Mouse (Mus musculus) liver, embryonic 15.5 days (tissue): Measurements from ENCODE around the gene Fam219a. TPM values are rescaled to one million over a fixed set of nuclear protein-coding genes. Genes with fewer than 3 reads are reported as not detected.

ENCODE experiments used
- ATAC-seq: fragments of 200-750 bp; cut with Nextera tagmentation; 2 replicates; pipeline ENCODE4 v1.8.0; 2017; ENCODE audit warnings: moderate number of reproducible peaks, mild to moderate bottlenecking, moderate library complexity; ENCODE audit not compliant: insufficient read depth
- H3K27ac ChIP-seq: fragments of 300-500 bp; sonication (generic); replicated peaks from 2 replicates; pipeline ENCODE4 v1.5.1; 2015; ENCODE audit warnings: mild to moderate bottlenecking, inconsistent platforms
- H3K27me3 ChIP-seq: fragments of 300-500 bp; sonication (generic); 2 replicates; pipeline ENCODE4 v1.6.1; 2015; ENCODE audit warnings: mild to moderate bottlenecking, inconsistent platforms
- H3K36me3 ChIP-seq: fragments of 300-500 bp; sonication (generic); replicated peaks from 2 replicates; pipeline ENCODE4 v1.6.1; 2015; ENCODE audit warnings: moderate library complexity, mild to moderate bottlenecking, inconsistent platforms
- H3K4me1 ChIP-seq: fragments of 300-500 bp; sonication (generic); replicated peaks from 2 replicates; pipeline ENCODE4 v1.6.1; 2015; ENCODE audit warnings: inconsistent platforms
- H3K4me2 ChIP-seq: fragments of 300-500 bp; sonication (generic); 2 replicates; pipeline ENCODE4 v1.6.1; 2015; ENCODE audit warnings: moderate library complexity, mild to moderate bottlenecking, inconsistent platforms
- H3K4me3 ChIP-seq: fragments of 300-500 bp; sonication (generic); replicated peaks from 2 replicates; pipeline ENCODE4 v1.5.1; 2015; ENCODE audit warnings: mild to moderate bottlenecking, inconsistent platforms
- H3K9ac ChIP-seq: fragments of 300-500 bp; sonication (generic); 2 replicates; pipeline ENCODE4 v1.6.1; 2015; ENCODE audit warnings: moderate library complexity, mild to moderate bottlenecking, inconsistent platforms
- H3K9me3 ChIP-seq: fragments of 300-500 bp; sonication (generic); replicated peaks from 2 replicates; pipeline ENCODE4 v1.6.1; 2016; ENCODE audit warnings: inconsistent platforms
- WGBS: fragments of 180-500 bp; shearing (Covaris S2); methylation state at CpG from one replicate; pipeline ENCODE4 v1.1.7; 2015; ENCODE audit warnings: mixed read lengths; ENCODE audit not compliant: insufficient replicate concordance; 5-methylcytosine and 5-hydroxymethylcytosine counted together
- polyA plus RNA-seq: library from polyadenylated mRNA; unstranded; fragments of >200 nt; fragmentation: Nextera tagmentation; extraction: Ambion mirVana; gene quantifications from 2 replicates; pipeline ENCODE4 v1.2.1, GENCODE M21; 2015

Gene Fam219a
- polyA plus RNA-seq, 1 experiment from 2014 or later: 0.48 TPM

- no peak overlapping the region for H3K27ac ChIP-seq
Measured at GRCm38 (mm10) chr4:41575914-41576313, 6.6 kb upstream of the Fam219a start.

GRCm38 (mm10) chr4:41573492-41573891, 4.2 kb upstream of the Fam219a start:
- no peak overlapping the region for H3K4me2 ChIP-seq
- WGBS: 64% methylated on average over 4 of the region's 4 CpGs
- H3K4me1 ChIP-seq: peaks cover 14% of the 10 kb centered on the region
- no peak overlapping the region for H3K27ac ChIP-seq
- H3K9me3 ChIP-seq: no peaks in the 10 kb centered on the region
- H3K4me3 ChIP-seq: no peak overlapping the region
- no peak overlapping the region for H3K9ac ChIP-seq
- no peaks in the 10 kb centered on the region for H3K36me3 ChIP-seq
- no peak for ATAC-seq
- H3K27me3 ChIP-seq: peaks cover 31% of the 10 kb centered on the region

More at GRCm38 (mm10) chr4:41575914-41576313, 6.6 kb upstream of the Fam219a start:
- Histone ChIP-seq H3K4me2 (no peak overlapping the region), H3K4me3 (no peak overlapping the region), H3K36me3 (no peaks in the 10 kb centered on the region), H3K27me3 (peaks cover 16% of the 10 kb centered on the region), H3K4me1 (no peaks in the 10 kb centered on the region), H3K9me3 (no peaks in the 10 kb centered on the region), H3K9ac (no peak overlapping the region)
- ATAC-seq: no peak
- 52% methylated on average over 6 of the region's 6 CpGs for WGBS

DNA sequence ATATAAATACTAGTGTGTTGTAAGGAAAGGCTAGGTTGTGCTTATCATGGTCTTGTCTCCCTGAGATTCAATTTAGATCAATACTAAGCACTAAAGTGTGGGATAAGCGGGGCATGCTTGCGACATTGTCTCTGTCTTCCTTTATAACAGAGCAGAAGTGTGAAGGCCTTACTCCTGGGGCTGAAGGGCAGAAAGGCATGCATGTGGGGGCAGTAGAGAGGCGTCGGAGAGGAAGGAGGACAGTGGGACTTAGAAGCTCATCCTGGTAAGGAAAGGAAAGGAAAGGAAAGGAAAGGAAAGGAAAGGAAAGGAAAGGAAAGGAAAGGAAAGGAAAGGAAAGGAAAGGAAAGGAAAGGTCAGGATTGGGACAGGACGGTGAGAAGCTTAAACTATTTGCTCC, 2.2 kb upstream of the Fam219a start:
- Histone ChIP-seq H3K4me1 (peaks cover 19% of the 10 kb centered on the region), H3K27ac (no peak overlapping the region), H3K36me3 (no peaks in the 10 kb centered on the region), H3K27me3 (peaks cover 50% of the 10 kb centered on the region), H3K9ac (no peak overlapping the region), H3K4me3 (no peak overlapping the region), H3K4me2 (no peak overlapping the region), H3K9me3 (no peaks in the 10 kb centered on the region)
- 23% methylated on average over 5 of the region's 5 CpGs for WGBS
- ATAC-seq: no peak

DNA sequence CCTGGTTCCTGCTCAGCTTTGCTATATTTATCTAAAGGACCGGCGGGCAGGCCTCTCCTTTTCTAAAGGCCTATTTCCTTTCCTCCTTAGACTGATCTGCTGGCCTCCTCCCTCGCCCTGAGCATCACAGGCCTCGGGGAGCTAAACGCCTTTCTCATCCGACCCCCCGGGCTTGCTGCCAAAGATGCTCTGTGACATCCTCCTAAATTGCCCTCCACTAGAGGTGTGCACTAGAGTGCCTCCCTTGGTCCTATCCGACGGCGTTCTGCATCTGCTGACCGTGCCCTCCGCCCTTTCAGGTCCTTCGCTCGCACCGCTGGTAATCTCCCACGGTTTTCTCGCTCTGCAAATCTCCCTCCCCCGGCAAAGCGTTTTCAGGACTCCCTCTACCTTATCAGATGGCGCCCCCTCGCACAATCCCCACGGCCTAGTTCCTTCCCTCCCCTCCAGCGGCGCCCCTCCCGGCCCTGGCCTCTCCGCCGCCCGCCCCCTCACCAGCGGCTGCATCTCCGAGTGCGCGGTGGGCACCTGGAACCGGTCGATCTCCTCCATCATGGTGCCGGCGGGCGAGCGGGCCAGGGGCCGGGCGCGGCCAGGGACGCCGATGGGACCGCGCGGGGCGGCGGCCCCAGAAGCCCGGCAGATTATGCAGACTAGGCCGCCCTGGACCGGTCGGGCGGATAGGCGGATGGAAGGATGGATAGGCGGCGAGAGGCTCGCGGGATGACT, 492 bp downstream of the Fam219a start:
- peaks cover 19% of the 10 kb centered on the region for H3K4me1 ChIP-seq
- H3K4me3 ChIP-seq: peak overlapping the region; percentile 65
- H3K36me3 ChIP-seq: no peaks in the 10 kb centered on the region
- peak overlapping the region; percentile 88 for H3K4me2 ChIP-seq
- peak overlapping the region; percentile 33 for H3K9ac ChIP-seq
- H3K9me3 ChIP-seq: no peaks in the 10 kb centered on the region
- ATAC-seq: no peak; the same call in 1 of the 2 replicates
- H3K27me3 ChIP-seq: peaks cover 55% of the 10 kb centered on the region
- no peak overlapping the region for H3K27ac ChIP-seq
- WGBS: 1% methylated on average over 58 of the region's 58 CpGs

DNA sequence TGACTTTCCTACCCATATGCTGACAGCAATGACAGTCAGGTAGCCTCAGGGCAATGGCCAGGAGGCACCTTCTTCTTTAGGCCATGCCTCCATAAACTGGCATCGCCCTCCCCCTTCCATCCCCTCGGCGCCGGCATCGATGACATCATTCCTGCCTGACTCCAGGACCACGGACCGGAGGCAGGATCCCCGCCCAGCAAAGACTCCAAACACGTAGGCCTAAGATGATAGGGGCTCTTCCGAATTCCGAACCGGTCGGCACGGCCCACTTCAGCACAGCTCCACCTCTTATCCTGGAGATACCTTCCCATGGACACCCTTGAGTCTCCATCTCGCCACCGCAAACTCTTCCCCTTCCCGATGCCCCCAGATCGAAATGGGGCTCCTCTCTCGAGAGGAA, 1.1 kb downstream of the Fam219a start:
- peaks cover 55% of the 10 kb centered on the region for H3K27me3 ChIP-seq
- peak overlapping the region; percentile 88 for H3K4me2 ChIP-seq
- H3K9ac ChIP-seq: no peak overlapping the region
- no peak for ATAC-seq
- H3K27ac ChIP-seq: no peak overlapping the region
- peaks cover 19% of the 10 kb centered on the region for H3K4me1 ChIP-seq
- no peaks in the 10 kb centered on the region for H3K36me3 ChIP-seq
- peak overlapping the region; percentile 65 for H3K4me3 ChIP-seq
- 27% methylated on average over 19 of the region's 19 CpGs for WGBS
- no peaks in the 10 kb centered on the region for H3K9me3 ChIP-seq

- H3K4me1 ChIP-seq: peaks cover 19% of the 10 kb centered on the region
- no peak overlapping the region for H3K27ac ChIP-seq
- no peaks in the 10 kb centered on the region for H3K36me3 ChIP-seq
- H3K4me2 ChIP-seq: no peak overlapping the region
- no peak overlapping the region for H3K9ac ChIP-seq
- WGBS: 29% methylated on average over 3 of the region's 3 CpGs
- no peak overlapping the region for H3K4me3 ChIP-seq
- no peak for ATAC-seq
- H3K9me3 ChIP-seq: no peaks in the 10 kb centered on the region
- H3K27me3 ChIP-seq: peaks cover 40% of the 10 kb centered on the region
Measured at GRCm38 (mm10) chr4:41566123-41566522, 3.2 kb downstream of the Fam219a start.

DNA sequence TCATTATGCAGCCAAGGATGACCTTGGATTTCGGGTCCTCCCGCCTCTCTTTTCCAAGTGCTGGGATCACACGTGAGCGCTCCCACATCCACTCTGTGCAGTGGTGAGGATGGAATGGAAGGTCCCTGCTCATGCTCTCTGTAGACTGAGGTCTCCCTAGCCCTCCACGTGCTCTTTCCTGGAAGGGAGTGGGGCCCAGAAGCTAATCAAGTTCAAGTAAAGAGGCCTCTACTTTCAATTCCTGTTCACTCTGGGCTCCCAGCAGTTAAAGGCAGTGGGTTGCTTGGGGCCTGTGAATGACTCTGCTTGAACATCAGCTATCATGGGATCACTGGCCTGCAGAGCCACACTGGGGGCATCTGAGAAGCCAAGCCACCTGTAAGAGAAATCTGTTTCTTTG, 6.0 kb downstream of the Fam219a start:
- Histone ChIP-seq H3K9ac (no peak overlapping the region), H3K9me3 (no peaks in the 10 kb centered on the region), H3K4me1 (peaks cover 2% of the 10 kb centered on the region), H3K36me3 (no peaks in the 10 kb centered on the region), H3K4me2 (no peak overlapping the region), H3K4me3 (no peak overlapping the region), H3K27ac (no peak overlapping the region), H3K27me3 (peaks cover 23% of the 10 kb centered on the region)
- 60% methylated on average over 5 of the region's 5 CpGs for WGBS
- no peak for ATAC-seq

DNA sequence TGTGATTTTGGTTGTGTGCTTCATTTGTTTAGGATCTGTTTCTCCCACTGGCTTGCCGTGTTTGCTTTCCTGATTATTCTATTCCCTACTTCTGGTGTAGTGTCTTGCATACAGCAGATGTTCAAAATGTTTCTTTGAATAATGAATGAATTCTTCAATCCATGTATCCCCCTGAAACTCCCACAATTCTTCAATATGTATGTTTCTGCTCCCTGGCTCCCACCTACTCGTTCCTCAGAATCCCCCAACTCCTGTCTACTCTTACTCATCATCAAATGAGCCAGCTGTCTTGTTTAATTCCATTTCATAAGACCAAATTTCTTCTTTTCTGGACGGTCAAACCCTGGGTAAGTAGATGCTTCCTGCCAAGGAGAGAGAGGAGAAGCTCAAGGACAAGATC, 12.2 kb downstream of the Fam219a start:
- Histone ChIP-seq H3K4me2 (no peak overlapping the region), H3K27me3 (no peaks in the 10 kb centered on the region), H3K27ac (no peak overlapping the region), H3K4me3 (no peak overlapping the region), H3K4me1 (no peaks in the 10 kb centered on the region; the same call in 1 of the 2 replicates), H3K9ac (no peak overlapping the region), H3K36me3 (no peaks in the 10 kb centered on the region), H3K9me3 (no peaks in the 10 kb centered on the region)
- ATAC-seq: no peak
- WGBS: 47% methylated on average over 3 of the region's 3 CpGs

DNA sequence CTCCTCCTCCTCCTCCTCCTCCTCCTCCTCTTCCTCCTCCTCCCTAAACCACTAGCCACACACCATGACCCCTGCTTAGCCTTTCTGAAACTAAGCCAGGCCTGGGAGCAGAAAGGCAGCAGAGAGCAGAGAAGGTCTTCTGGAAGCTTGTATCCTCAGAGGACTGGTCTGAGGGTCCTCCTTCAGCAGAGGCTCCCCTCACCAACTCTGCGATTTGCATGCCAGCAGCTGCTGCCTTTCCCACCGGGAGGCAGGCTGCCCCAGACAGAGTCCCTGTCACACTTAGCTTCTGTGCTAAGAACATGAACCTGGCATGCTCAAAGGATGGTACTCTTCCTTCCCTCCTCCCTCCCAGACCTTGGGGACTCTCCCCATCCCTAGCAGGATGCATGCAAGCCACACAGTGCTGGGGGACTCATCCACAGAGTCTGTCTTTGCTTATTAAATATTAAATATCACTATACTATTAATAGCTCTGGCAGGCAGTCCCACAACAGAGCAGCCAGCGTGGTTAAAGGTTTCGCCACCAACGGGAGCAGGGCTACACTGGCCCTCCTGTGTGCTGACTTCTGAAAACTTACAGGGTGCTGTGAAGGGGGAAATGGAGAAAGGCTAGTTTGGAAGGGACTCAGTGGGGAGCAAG, 12.9 kb downstream of the Fam219a start:
- no peak for ATAC-seq
- Histone ChIP-seq H3K9ac (no peak overlapping the region), H3K27ac (no peak overlapping the region), H3K36me3 (no peaks in the 10 kb centered on the region), H3K4me1 (no peaks in the 10 kb centered on the region; the same call in 1 of the 2 replicates), H3K4me3 (no peak overlapping the region), H3K27me3 (no peaks in the 10 kb centered on the region), H3K9me3 (no peaks in the 10 kb centered on the region), H3K4me2 (no peak overlapping the region)
- WGBS: 33% methylated on average over 5 of the region's 5 CpGs

- H3K27ac ChIP-seq: no peak overlapping the region
- no peak overlapping the region for H3K9ac ChIP-seq
- no peak for ATAC-seq
- H3K36me3 ChIP-seq: no peaks in the 10 kb centered on the region
- no peaks in the 10 kb centered on the region for H3K27me3 ChIP-seq
- H3K4me3 ChIP-seq: no peak overlapping the region
- 28% methylated on average over 14 of the region's 14 CpGs for WGBS
- no peak overlapping the region for H3K4me2 ChIP-seq
- H3K9me3 ChIP-seq: no peaks in the 10 kb centered on the region
- no peaks in the 10 kb centered on the region; the same call in 1 of the 2 replicates for H3K4me1 ChIP-seq
Measured at GRCm38 (mm10) chr4:41554994-41555663, 14.2 kb downstream of the Fam219a start.

DNA sequence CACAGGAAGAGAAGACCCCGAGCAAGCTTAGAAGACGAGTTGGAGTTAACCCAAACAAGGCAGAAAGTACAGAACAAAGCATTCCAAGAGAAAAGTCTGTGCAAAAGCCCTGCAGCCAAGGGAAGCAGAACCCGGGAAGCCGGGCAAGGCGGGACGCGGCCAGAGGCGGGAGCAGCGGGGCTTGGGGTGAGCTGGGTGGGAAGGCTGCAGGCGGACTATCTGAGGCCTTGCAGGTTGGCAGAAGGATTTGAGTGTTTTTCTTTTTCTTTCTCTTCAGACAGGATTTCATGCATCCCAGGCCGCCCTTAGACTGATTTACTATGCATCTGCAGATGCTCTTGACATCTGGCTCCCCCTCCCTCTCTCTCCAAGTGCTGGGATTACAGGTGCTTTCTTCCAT, 16.2 kb downstream of the Fam219a start:
- H3K9ac ChIP-seq: no peak overlapping the region
- H3K4me1 ChIP-seq: no peaks in the 10 kb centered on the region; the same call in 1 of the 2 replicates
- no peaks in the 10 kb centered on the region for H3K27me3 ChIP-seq
- 74% methylated on average over 11 of the region's 11 CpGs for WGBS
- H3K36me3 ChIP-seq: no peaks in the 10 kb centered on the region
- no peaks in the 10 kb centered on the region for H3K9me3 ChIP-seq
- no peak overlapping the region for H3K4me2 ChIP-seq
- no peak overlapping the region for H3K4me3 ChIP-seq
- no peak for ATAC-seq
- no peak overlapping the region for H3K27ac ChIP-seq
